Mouse (Mus musculus): Measurements from ENCODE around the gene Sox12.
"Not testable (repeated sequence)": the region's sequence is repeated elsewhere in the genome, so short reads cannot be mapped to it uniquely, and the experiment has no call there.

Gene Sox12

GRCm38 (mm10) chr2:152397680-152398435 lies at the start of gene Sox12:
Gene Sox12 (minus strand): TSS chr2:152398063.
- peak; percentile 100 for DNase-seq

GRCm38 (mm10) chr2:152447461-152447860 lies 49.6 kb upstream of the Sox12 start:
- DNase-seq, result no peak

DNA sequence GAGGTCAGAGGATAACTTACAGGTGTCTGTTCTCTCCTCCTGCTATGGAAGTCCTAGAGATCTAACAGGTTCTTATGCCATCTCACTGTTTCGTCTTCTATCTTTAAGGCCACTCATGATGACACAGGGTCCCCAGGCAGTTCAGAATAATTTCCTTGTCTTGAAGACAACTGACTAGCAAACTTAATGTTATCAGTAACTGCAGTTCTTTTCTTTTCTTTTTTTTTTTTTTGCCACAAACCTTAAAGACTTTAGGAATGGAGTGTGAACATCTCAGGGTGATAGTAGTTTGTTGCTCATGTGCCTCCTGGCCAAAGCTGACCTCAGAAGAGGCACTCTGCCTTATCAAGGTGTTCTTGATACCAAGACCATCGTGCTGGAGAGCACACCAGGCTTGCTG lies 48.8 kb upstream of the Sox12 start:
- DNase-seq, result no peak

- peak; percentile 91 for DNase-seq
Observed at GRCm38 (mm10) chr2:152443281-152443680, 45.4 kb upstream of the Sox12 start.

DNA sequence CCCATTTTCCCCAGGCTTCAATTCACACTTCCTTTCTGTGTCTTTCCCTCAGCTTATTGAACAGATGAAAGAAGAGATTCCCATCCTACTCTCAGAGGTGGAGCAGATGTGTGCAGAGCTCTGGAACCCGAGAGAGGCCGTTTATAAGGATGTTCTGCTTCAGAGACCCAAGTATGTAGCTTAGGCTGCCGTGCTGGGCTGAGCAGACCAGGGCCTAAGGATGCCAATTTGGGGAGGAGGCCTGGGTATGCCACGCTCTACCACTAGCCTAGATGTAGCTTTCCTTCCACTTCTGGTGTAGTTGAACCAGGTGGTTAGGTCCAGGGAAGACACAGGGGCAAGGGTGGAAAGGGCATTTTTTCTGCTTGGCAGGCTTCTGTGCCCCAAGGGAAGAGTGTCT lies 44.5 kb upstream of the Sox12 start:
- DNase-seq, result peak in 1 of 2 experiments; percentile 46

DNA sequence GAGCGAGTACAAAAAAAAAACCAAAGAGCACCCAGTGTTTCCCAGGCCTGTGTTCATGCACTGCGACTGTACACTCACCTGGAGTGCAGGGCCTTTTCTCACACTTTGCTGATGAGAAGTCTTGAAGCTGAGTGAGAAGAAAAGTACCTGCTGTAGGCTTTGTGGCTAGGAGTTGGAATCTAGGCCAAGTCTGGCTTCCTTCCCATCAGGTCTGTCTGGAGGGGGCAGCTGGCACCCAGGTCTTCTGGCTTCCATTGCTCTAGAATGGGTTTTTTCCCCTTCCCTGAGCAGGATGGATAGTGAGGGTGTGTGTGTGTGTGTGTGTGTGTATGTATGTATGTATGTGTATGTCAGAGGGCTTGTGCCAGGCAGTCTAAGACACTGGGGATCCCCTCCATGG lies 42.0 kb upstream of the Sox12 start:
- DNase-seq, result peak; percentile 54 to 62

DNA sequence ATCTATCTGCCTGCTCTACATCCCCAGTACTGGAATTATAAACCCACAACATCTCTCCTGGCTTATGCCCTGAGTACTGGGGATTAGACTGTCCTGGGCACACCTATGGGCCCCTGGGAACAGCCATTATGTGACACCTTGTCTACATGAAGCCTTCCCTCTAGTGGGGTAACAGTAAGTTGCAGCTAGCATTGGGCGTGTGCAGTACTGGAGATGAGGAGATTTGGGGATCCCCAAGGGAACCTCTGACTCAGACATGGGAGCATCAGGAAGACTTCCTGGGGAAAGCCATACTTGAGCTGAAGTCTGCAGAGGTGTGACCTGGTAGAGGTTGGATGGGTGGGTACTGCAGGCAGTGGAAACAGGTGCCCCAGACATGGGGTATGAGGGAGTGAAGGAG lies 41.1 kb upstream of the Sox12 start:
- DNase-seq, result no peak

DNA sequence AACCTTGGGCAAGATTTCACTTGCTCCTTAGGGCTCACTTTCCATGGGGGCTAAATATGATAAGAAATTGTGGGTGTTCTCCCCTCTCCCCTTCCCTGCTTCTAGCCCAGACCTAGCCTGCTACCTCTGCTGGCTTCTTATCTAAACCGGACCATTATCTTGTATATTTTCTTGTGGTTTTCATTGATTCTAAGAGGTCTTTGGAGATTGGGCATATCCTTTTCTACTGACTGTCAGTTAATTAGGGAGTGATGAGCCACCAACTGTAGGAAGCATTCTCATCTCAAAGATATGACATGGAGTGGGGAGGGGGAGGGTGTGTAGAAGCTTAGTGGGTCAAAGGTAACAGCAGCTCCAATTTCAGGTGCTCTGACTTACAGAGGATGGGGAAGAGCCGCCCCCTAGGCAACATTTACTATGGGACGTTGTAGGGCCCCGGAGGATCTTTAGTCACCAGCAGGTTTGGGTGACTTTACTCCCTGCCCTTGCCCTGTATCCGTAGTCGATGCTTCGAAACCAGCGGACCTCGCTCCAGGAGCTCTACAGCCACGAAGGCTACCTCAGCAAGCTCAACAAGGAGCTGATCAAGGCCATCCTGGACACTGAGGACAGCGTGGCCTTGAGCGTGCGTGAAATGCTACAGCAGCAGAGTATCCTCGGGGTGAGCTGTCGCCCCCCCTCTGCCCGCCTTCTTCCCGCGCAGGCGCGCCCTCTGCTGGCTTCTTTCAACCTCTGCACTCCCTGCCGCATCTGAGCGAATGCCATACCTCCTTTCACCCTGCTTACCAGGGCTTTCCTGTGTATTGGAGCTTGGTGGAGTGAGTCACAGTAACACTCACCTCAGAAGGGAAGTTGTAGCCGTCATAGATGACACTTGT lies 39.4 kb upstream of the Sox12 start:
- peak; percentile 95 to 97 for DNase-seq

GRCm38 (mm10) chr2:152436405-152436901 lies 38.6 kb upstream of the Sox12 start:
- no peak for DNase-seq

GRCm38 (mm10) chr2:152428481-152428880 lies 30.6 kb upstream of the Sox12 start:
- DNase-seq, result not testable (repeated sequence)

GRCm38 (mm10) chr2:152427493-152427892 lies 29.6 kb upstream of the Sox12 start:
- DNase-seq, result no peak

- DNase-seq, result no peak
Observed at GRCm38 (mm10) chr2:152415786-152416185, 17.9 kb upstream of the Sox12 start.

GRCm38 (mm10) chr2:152415287-152415686 lies 17.4 kb upstream of the Sox12 start, which contains the start of gene 6820408C15Rik:
Gene 6820408C15Rik (plus strand): TSS chr2:152415587.
- no peak for DNase-seq

DNA sequence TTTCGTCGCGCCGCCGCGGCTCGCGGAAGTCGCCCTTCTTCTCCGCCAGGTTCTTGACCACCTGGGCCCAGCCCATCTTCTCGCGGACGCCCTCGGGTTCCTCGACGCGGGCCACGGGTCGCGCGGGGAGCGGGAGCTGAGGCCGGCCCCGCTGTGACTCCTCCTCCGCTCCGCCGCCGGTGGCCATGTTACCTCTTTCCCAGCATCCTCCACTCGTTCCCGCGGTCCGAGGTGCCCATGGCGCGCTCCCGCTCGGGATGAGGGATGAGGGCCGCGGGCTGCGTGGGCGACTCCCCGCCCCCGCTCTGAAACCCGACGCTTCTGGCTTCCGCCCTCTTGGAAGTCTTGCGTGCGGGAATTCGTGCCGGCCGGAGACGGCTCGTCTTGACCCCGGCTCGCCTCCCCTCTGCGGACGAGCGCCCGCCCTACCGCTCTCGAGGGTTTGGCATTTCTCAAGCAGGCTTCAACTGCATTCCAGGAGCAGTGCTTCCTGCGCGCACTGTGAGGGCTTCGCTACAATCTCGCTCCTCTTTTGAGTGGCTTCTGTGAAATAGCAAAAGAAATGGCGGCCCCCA lies 16.8 kb upstream of the Sox12 start, which contains the start of gene Zcchc3:
TSS of gene Zcchc3 (minus strand) at position 437 of the 575 bp plus-strand sequence.
- DNase-seq, result peak; percentile 93 to 94

- DNase-seq, result peak; percentile 67 to 77
Observed at GRCm38 (mm10) chr2:152413765-152414584, 16.1 kb upstream of the Sox12 start.

DNA sequence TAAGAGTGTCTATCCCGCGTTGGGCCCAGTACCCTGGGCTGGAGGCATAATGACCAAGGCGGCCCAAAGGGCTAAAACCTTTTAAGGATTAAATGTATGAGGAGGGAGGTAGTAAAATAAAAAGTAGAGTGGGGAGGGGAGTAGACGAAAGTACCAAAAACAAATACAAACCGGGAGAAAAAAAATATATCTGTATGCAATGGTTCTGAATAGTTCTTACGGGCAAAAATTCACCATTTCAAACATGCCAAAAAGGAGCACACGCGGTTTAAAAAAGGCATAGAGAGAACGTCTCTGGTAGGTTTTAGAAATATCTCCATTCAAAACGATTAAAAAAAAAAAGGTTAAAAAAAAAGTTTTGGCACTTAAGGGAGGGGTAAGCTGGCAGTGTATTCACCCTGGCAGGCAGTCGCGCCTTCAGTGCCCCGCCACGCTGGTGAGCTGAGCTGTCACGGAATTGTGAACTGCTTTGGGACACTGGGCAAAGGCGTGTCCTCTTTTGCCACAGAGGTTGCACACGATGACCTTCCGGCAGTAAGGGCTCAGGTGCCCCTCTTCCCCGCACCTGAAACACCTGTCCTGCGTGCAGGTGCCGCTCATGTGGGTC lies 15.4 kb upstream of the Sox12 start:
- peak; percentile 58 to 59 for DNase-seq

DNA sequence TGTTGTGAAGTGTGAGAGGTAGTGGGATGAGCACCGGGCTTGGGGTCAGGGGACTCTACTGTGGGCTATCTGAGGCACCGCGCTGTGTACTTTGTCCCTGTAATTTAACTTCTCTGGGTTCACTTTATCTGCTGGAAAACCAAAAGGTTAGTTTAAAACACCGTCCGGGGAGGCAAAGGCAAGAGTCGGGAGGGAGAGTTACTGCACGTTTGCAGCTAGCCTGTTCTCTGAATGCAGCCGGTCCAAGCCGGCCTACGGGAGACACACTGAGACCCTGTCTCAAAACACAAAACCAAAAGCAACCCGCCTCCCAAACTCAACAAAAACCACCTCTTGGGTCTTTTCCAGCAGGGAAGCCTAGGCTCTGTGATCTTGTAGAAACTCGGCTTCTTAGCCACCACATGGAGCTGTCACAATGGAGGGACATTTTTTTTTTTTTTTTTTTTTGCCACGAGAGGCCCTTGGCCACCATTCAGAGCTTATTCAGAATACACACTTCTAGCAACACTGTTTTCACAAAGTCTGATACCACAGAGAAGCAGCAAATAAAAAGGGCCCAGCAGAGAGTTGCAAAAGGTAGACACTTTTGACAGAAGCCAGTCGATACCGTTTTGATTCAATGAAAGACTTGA lies 14.8 kb upstream of the Sox12 start:
- no peak for DNase-seq

- no peak for DNase-seq
Observed at GRCm38 (mm10) chr2:152411471-152411870, 13.6 kb upstream of the Sox12 start.

GRCm38 (mm10) chr2:152410971-152411371 lies 13.1 kb upstream of the Sox12 start:
- peak; percentile 92 to 93 for DNase-seq

DNA sequence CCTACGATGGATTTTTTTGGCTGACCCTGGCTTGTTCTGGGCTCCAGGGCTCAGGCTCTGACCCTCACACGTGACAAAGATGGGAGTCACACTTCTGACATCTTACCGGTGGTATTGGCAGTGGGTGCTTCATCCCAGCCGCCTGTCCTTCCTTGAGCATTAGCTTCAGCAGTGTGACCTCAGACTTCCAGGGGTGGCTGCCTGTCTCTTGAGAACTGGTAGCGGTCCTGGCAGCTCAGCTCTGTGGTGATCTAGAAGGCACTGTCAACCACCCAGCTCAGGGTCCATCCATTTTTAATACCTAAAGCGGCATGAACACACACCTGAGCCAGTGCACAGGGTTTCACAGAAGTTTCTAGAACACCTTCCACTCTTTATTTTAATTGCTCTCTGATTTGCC lies 11.9 kb upstream of the Sox12 start:
- DNase-seq, result no peak

DNA sequence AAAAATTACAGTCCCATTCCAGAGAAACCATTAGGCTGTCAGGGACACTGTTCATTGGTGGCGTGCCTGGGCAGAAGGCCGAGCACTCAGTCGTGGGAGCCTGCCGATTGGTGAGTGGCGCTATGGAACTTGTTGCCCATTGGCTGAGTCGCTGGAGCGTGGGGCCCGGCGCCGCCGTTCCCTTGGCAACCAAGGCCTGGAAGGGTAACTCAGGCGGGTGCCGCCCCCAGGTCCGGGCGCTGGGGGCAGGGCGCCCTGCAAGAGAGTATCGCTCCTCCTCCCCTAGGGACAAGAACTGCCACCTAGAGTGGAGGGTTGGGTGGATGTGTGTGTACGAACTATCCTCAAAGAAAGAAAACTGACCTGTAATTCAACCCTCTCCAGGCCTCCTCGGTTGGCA lies 8.3 kb upstream of the Sox12 start:
- DNase-seq, result peak; percentile 97 to 98

Measured in cerebellum, postnatal 10 days (tissue).